Mouse (Mus musculus) testis, adult 2 months (tissue): Measurements from ENCODE around the gene Scaf8.

ENCODE experiments used
- CTCF ChIP-seq: fragments of 200-500 bp; IDR thresholded peaks from 2 replicates; pipeline ENCODE4 v1.5.1; 2012; ENCODE audit warnings: low read depth, mild to moderate bottlenecking, inconsistent platforms, low read length, moderate library complexity; ENCODE audit not compliant: control insufficient read depth, insufficient read depth, insufficient replicate concordance
- POLR2A ChIP-seq: fragments of 200-500 bp; IDR thresholded peaks from 2 replicates; pipeline ENCODE4 v1.6.1; 2012; ENCODE audit warnings: low read depth, mild to moderate bottlenecking, inconsistent platforms, low read length, moderate library complexity; ENCODE audit not compliant: control insufficient read depth

- TF ChIP-seq CTCF (no peak), POLR2A (no peak)
These were observed 29.6 kb upstream of the Scaf8 start for GRCm38 (mm10) chr17:3085152-3085551.
